Mouse (Mus musculus): ENCODE data around the gene Aamp.

- no peak for TF ChIP-seq NELFE (IDR thresholded peaks at IDR 0.05; ENCODE audit: low read depth, low read length)
- TF ChIP-seq SMC3 (IDR thresholded peaks at IDR 0.05; ENCODE audit: low read depth, low read length): no peak
- TF ChIP-seq BHLHE40 (IDR thresholded peaks at IDR 0.05; ENCODE audit: low read depth, low read length): peak; percentile 53
- TF ChIP-seq CTCF (conservative IDR thresholded peaks at IDR 0.05 in 1 of 2, IDR thresholded peaks at IDR 0.05 in 1 of 2; ENCODE audit: low read depth in 2 of 2, low read length in 2 of 2): no peak
- TF ChIP-seq POLR2A (IDR thresholded peaks at IDR 0.05; ENCODE audit: low read depth, low read length): no peak
- no peak for TF ChIP-seq RCOR1 (conservative IDR thresholded peaks at IDR 0.05; ENCODE audit: low read depth, low read length)
- TF ChIP-seq MYC (IDR thresholded peaks at IDR 0.05; ENCODE audit: low read depth, low read length): no peak
- no peak for TF ChIP-seq POLR2AphosphoS2 (IDR thresholded peaks at IDR 0.05; ENCODE audit: low read depth, low read length)
- TF ChIP-seq ELF1 (IDR thresholded peaks at IDR 0.05; ENCODE audit: low read depth, low read length): peak; percentile 75; the same call in 1 of the 2 replicates
- TF ChIP-seq MAZ (IDR thresholded peaks at IDR 0.05; ENCODE audit: low read depth, low read length): no peak
- no peak for TF ChIP-seq E2F4 (IDR thresholded peaks at IDR 0.05; ENCODE audit: insufficient replicate concordance, low read depth, low read length)
- TF ChIP-seq EP300 (IDR thresholded peaks at IDR 0.05; ENCODE audit: low read length): peak; percentile 56
Measured at GRCm38 (mm10) chr1:74236590-74237317, 47.8 kb downstream of the Aamp start.

Data from CH12.LX (cell line).